Mouse (Mus musculus) frontal cortex, postnatal 14 days (tissue): ENCODE data around the gene Cyp26a1.
A peak's percentile ranks its signal among the peaks of the same experiment; 100 is the strongest.

ENCODE experiments used
- DNase-seq, 2 experiments: peaks; one replicate each; pipeline ENCODE4 v3.0.0; 2022; ENCODE audit warnings: low spot score in 2 of 2

The Cyp26a1 gene

GRCm38 (mm10) chr19:37697651-37698272 is at the start of gene Cyp26a1:
TSS of gene Cyp26a1 (plus strand) at chr19:37697798.
- no peak for DNase-seq

GRCm38 (mm10) chr19:37647994-37648393 is 49.6 kb upstream of the Cyp26a1 start:
- DNase-seq, result no peak

GRCm38 (mm10) chr19:37650526-37650925 is 47.1 kb upstream of the Cyp26a1 start:
- no peak for DNase-seq

- DNase-seq, result no peak
Measured at GRCm38 (mm10) chr19:37654012-37654411, 43.6 kb upstream of the Cyp26a1 start.

- DNase-seq, result no peak
Measured at GRCm38 (mm10) chr19:37656441-37656840, 41.2 kb upstream of the Cyp26a1 start.

GRCm38 (mm10) chr19:37665256-37665655 is 32.3 kb upstream of the Cyp26a1 start:
- DNase-seq, result no peak

- no peak for DNase-seq
Measured at GRCm38 (mm10) chr19:37667855-37668594, 29.6 kb upstream of the Cyp26a1 start.

- no peak for DNase-seq
Measured at GRCm38 (mm10) chr19:37668657-37669056, 28.9 kb upstream of the Cyp26a1 start.

GRCm38 (mm10) chr19:37669486-37669885 is 28.1 kb upstream of the Cyp26a1 start:
- no peak for DNase-seq

GRCm38 (mm10) chr19:37673393-37673792 is 24.2 kb upstream of the Cyp26a1 start:
- DNase-seq, result no peak

GRCm38 (mm10) chr19:37685281-37685680 is 12.3 kb upstream of the Cyp26a1 start, which contains the start of gene Cyp26c1:
TSS of gene Cyp26c1 (plus strand) at chr19:37685581.
- DNase-seq, result no peak

- DNase-seq, result no peak
Measured at GRCm38 (mm10) chr19:37686347-37686746, 11.3 kb upstream of the Cyp26a1 start.

GRCm38 (mm10) chr19:37686941-37687850 is 10.4 kb upstream of the Cyp26a1 start:
- DNase-seq, result no peak

- DNase-seq, result no peak
Measured at GRCm38 (mm10) chr19:37689478-37689877, 8.1 kb upstream of the Cyp26a1 start.

- no peak for DNase-seq
Measured at GRCm38 (mm10) chr19:37690716-37691115, 6.9 kb upstream of the Cyp26a1 start.

GRCm38 (mm10) chr19:37692879-37693278 is 4.7 kb upstream of the Cyp26a1 start:
- peak in 1 of 2 experiments; percentile 37 for DNase-seq

- DNase-seq, result no peak
Measured at GRCm38 (mm10) chr19:37695146-37695545, 2.5 kb upstream of the Cyp26a1 start.

- DNase-seq, result no peak
Measured at GRCm38 (mm10) chr19:37695762-37696602, 1.6 kb upstream of the Cyp26a1 start.

GRCm38 (mm10) chr19:37696603-37697334 is 829 bp upstream of the Cyp26a1 start:
- DNase-seq, result no peak

GRCm38 (mm10) chr19:37697335-37697636 is 312 bp upstream of the Cyp26a1 start:
- no peak for DNase-seq
